Mouse (Mus musculus) embryonic facial prominence, embryonic 12.5 days (tissue): ENCODE data around the gene Mcm2. TPM values are rescaled to one million over a fixed set of nuclear protein-coding genes. Genes with fewer than 3 reads are reported as not detected.

Experiments used
- ATAC-seq: fragments of 200-750 bp; cut with Nextera tagmentation; 2 replicates; pipeline ENCODE4 v1.8.0; 2017; ENCODE audit not compliant: insufficient number of reproducible peaks, insufficient read depth, low FRiP score, low TSS enrichment
- H3K27ac ChIP-seq: fragments of 300-500 bp; sonication (generic); 2 replicates; pipeline ENCODE4 v1.5.1; 2016; ENCODE audit warnings: mild to moderate bottlenecking
- H3K27me3 ChIP-seq: fragments of 300-500 bp; sonication (generic); 2 replicates; pipeline ENCODE4 v1.6.1; 2016; ENCODE audit warnings: mild to moderate bottlenecking, moderate library complexity
- H3K36me3 ChIP-seq: fragments of 300-500 bp; sonication (generic); 2 replicates; pipeline ENCODE4 v1.6.1; 2016; ENCODE audit warnings: mild to moderate bottlenecking
- H3K4me1 ChIP-seq: fragments of 300-500 bp; sonication (generic); 2 replicates; pipeline ENCODE4 v1.6.1; 2016
- H3K4me2 ChIP-seq: fragments of 300-500 bp; sonication (generic); replicated peaks from 2 replicates; pipeline ENCODE4 v1.6.1; 2016; ENCODE audit warnings: mild to moderate bottlenecking, moderate library complexity
- H3K4me3 ChIP-seq: fragments of 300-500 bp; sonication (generic); 2 replicates; pipeline ENCODE4 v1.5.1; 2016; ENCODE audit warnings: mild to moderate bottlenecking
- H3K9ac ChIP-seq: fragments of 300-500 bp; sonication (generic); 2 replicates; pipeline ENCODE4 v1.6.1; 2016; ENCODE audit warnings: mild to moderate bottlenecking, moderate library complexity
- H3K9me3 ChIP-seq: fragments of 300-500 bp; sonication (generic); 2 replicates; pipeline ENCODE4 v1.6.1; 2016; ENCODE audit warnings: mild to moderate bottlenecking, moderate library complexity
- WGBS: fragments of 180-500 bp; shearing (Covaris S2); methylation state at CpG from one replicate; pipeline ENCODE4 v1.1.7; 2016; 5-methylcytosine and 5-hydroxymethylcytosine counted together
- polyA plus RNA-seq: library from polyadenylated mRNA; unstranded; fragments of >200 nt; fragmentation: Nextera tagmentation; extraction: Ambion mirVana; gene quantifications from 2 replicates; pipeline ENCODE4 v1.2.1, GENCODE M21; 2016

The Mcm2 gene
- polyA plus RNA-seq, 1 experiment from 2014 or later, result 169 TPM

DNA sequence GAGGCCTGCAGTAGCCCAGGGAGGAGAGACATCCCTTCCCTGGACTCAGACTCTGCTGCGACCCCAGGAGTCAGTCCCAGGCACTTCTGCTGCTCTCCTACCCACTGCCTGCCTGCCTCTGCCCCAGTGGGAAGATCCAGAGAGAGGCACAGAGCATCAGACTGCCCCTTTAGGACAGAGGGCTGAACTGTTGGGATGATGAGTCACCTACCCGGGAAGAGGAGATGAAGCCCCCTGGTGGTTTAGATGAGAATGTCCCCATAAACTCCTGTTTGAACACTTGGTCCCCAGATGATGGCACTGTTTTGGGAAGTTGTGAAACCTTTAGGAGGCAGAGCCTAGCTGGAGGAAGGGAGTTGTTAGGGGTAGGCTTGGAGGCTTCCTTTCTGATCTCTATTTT lies 37.7 kb downstream of the Mcm2 start:
- Histone ChIP-seq H3K9ac (no peak overlapping the region), H3K4me1 (no peaks in the 10 kb centered on the region), H3K9me3 (no peaks in the 10 kb centered on the region), H3K27ac (no peak overlapping the region), H3K36me3 (peaks cover 49% of the 10 kb centered on the region), H3K27me3 (no peaks in the 10 kb centered on the region), H3K4me2 (no peak overlapping the region), H3K4me3 (no peak overlapping the region)
- no peak for ATAC-seq
- 7% methylated on average over 2 of the region's 2 CpGs for WGBS

DNA sequence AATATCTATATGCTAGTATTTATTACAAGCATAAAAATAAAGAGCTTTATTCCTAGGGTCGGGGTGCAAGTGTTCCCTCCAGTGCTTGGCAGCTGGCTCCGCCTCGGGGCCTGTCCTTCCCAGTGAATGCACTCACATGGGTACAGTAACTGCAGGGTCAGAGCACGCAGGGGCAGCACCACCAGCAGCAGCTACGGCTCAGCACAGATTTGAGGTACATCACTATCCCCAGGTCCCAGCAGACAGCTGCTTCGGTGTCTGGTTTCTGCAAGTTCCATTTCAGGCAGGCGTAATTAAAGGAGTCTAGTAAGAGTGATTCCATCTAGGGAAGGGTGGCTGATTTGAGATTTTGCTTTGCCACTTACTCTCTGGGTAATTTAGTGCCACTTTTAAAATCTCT lies 40.2 kb downstream of the Mcm2 start:
- H3K4me2 ChIP-seq, result no peak overlapping the region
- no peak overlapping the region for H3K27ac ChIP-seq
- H3K27me3 ChIP-seq, result no peaks in the 10 kb centered on the region
- peaks cover 39% of the 10 kb centered on the region for H3K36me3 ChIP-seq
- 61% methylated on average over 7 of the region's 7 CpGs for WGBS
- no peaks in the 10 kb centered on the region for H3K9me3 ChIP-seq
- no peak overlapping the region for H3K4me3 ChIP-seq
- ATAC-seq, result no peak
- no peaks in the 10 kb centered on the region for H3K4me1 ChIP-seq
- H3K9ac ChIP-seq, result no peak overlapping the region

DNA sequence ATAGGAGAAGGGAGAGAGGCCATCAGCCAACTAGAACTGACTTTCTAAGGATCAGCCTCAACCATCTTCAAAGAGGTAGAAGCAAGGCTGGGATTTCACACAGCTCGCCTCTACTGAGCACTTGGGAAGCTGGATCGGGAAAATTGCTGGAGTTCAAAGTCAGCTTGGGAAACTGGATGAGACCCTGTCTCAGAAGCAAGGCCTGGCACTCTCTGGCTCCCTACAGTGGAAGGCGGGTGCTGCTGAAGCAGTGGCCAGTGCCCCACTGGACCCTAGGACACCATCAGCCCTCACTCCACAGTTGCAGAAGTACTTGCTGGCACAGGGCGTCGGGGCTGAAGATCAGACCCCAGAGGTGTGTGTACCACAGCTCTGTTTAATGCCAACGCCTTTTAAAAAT lies 40.8 kb downstream of the Mcm2 start:
- Histone ChIP-seq H3K4me2 (no peak overlapping the region), H3K4me3 (no peak overlapping the region), H3K4me1 (no peaks in the 10 kb centered on the region), H3K27me3 (no peaks in the 10 kb centered on the region), H3K9ac (no peak overlapping the region), H3K27ac (no peak overlapping the region), H3K9me3 (no peaks in the 10 kb centered on the region), H3K36me3 (peaks cover 34% of the 10 kb centered on the region)
- WGBS, result 86% methylated on average over 6 of the region's 6 CpGs
- ATAC-seq, result no peak

DNA sequence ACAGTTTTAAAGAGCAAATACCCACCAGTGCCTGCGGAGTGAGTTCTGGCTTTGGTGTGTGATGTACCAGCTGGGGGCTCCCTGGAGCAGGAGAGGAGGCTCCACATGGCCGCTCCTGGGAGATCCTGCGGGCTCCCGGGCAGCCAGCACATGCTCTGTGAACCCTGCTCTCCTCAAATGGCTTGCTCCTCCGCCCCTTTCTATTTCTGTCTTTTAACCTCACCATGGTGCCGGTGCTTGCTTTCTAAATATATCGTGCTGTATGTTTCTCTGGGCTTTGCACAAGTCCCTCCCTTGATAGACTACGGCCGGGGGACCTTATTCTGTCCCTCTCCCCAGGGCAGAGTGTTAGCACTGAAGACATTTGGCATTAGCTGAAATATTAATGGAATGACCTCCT lies 41.3 kb downstream of the Mcm2 start:
- ATAC-seq, result no peak
- H3K4me3 ChIP-seq, result no peak overlapping the region
- H3K27me3 ChIP-seq, result no peaks in the 10 kb centered on the region

DNA sequence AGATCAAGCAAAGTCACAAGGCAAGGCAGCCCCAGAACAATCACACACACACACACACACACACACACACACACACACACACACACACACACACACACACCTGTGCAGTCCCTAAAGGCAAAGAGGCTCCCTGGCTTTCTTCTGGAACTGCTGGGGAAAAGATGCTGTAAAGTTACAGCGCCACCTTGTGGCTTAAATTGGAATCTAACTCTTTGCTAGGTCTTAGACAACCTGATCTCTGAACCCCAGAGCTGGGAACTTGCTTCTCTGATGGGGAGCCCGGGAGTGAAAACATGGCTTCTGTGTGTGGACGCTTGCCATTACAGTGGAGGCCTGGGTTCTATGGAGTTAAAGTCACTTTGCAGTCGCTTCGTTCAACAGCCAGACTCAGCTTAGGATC lies 42.9 kb downstream of the Mcm2 start:
- no peak for ATAC-seq
- Histone ChIP-seq H3K27me3 (no peaks in the 10 kb centered on the region), H3K9ac (no peak overlapping the region), H3K4me3 (no peak overlapping the region), H3K9me3 (no peaks in the 10 kb centered on the region), H3K4me2 (no peak overlapping the region), H3K27ac (no peak overlapping the region), H3K36me3 (peaks cover 26% of the 10 kb centered on the region), H3K4me1 (no peaks in the 10 kb centered on the region)
- 21% methylated on average over 5 of the region's 5 CpGs for WGBS

More for the DNA sequence above, 41.3 kb downstream of the Mcm2 start:
- Histone ChIP-seq H3K36me3 (peaks cover 34% of the 10 kb centered on the region), H3K27ac (no peak overlapping the region), H3K4me2 (no peak overlapping the region), H3K9me3 (no peaks in the 10 kb centered on the region), H3K4me1 (no peaks in the 10 kb centered on the region), H3K9ac (no peak overlapping the region)
- 48% methylated on average over 9 of the region's 9 CpGs for WGBS

DNA sequence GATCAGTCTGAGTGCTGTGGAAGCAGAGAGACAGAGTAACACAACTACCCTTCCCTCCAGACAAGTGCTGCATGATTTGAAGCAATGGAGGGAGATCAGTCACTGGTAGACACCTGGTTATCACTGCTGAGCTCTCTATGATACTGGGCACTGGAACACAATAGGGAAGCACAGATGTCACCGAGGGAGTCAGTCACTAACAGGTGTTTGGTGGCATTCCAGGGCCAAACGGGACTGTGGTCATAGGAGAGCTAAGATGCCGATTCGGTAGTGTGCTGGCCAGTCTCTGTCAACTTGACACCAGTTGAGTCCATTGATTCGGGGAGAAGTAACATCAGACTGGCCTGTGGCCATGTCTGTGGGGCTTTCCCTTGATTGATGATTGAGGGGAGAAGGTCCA lies 44.1 kb downstream of the Mcm2 start:
- no peak overlapping the region for H3K27ac ChIP-seq
- WGBS, result 74% methylated on average over 5 of the region's 5 CpGs
- H3K4me3 ChIP-seq, result no peak overlapping the region
- H3K4me2 ChIP-seq, result no peak overlapping the region
- peaks cover 17% of the 10 kb centered on the region for H3K36me3 ChIP-seq
- no peak overlapping the region for H3K9ac ChIP-seq
- H3K9me3 ChIP-seq, result no peaks in the 10 kb centered on the region
- H3K27me3 ChIP-seq, result no peaks in the 10 kb centered on the region
- H3K4me1 ChIP-seq, result no peaks in the 10 kb centered on the region
- ATAC-seq, result no peak

DNA sequence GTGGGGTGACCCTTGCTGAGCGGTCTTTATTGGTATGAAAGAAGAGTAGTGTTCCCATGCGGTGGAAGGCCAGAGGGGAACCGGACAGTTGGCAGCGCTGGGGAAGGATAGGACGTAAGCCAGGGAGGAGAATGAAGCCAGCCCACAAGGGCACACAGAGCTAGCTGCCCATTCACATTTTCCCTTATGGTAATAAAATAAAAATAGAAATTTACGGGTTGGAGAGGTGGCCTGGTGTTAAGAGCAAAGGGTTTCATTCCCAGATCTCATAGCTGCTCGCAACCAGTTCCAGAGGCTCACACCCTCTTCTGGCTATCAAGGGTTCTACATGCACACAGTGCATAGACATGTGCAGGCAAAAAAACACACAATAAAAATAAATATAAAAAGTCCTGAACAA lies 48.5 kb downstream of the Mcm2 start:
- Histone ChIP-seq H3K4me1 (no peaks in the 10 kb centered on the region), H3K27ac (no peak overlapping the region), H3K9me3 (no peaks in the 10 kb centered on the region), H3K27me3 (no peaks in the 10 kb centered on the region), H3K36me3 (peaks cover 28% of the 10 kb centered on the region), H3K4me2 (no peak overlapping the region), H3K4me3 (no peak overlapping the region), H3K9ac (no peak overlapping the region)
- no peak for ATAC-seq
- 89% methylated on average over 7 of the region's 7 CpGs for WGBS

DNA sequence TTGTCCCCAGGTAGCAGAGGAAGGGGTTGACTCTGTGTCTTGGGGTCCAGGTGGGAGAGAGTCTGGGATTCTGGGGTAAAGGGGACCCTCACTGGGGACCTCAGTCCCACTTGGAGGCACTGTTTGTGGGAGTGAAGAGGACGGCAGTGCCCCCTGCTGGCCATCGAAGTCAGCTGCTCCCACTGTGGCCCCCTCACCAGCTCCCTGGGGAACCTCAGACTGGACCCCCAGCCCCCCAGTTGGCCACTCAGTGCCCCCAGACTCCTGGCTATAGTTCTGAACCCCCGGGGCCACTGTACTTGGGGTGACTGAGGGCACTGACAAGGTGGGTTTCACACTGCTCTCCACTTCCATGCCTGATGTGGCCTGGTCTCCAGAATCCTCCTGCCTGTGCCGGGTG lies 49.3 kb downstream of the Mcm2 start:
- H3K9ac ChIP-seq, result no peak overlapping the region
- H3K4me3 ChIP-seq, result no peak overlapping the region
- 55% methylated on average over 4 of the region's 4 CpGs for WGBS
- peaks cover 23% of the 10 kb centered on the region for H3K36me3 ChIP-seq
- no peaks in the 10 kb centered on the region for H3K27me3 ChIP-seq
- ATAC-seq, result 0 out of 2 replicates have a peak, but pooled peaks have one; percentile 19
- no peak overlapping the region for H3K4me2 ChIP-seq
- no peak overlapping the region for H3K27ac ChIP-seq
- H3K4me1 ChIP-seq, result no peaks in the 10 kb centered on the region
- H3K9me3 ChIP-seq, result no peaks in the 10 kb centered on the region

DNA sequence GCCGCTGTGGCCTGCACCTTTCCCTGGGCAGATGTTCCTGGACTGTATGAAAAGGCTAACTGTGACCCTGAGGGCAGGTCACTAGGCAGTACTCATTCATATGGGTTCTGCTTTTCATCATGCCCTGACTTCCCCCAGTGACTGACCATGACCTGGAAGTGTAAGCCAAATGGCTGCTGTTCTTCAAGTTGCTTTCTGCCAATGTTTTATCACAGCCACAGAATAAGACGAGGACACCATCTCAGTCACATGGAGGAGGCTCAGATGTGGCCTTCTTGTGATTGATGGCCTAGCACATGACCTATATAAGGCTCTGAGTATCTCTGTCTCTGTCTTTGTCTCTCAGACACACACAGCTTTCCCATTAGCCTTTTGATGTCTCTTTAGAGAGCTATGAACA lies 51.0 kb downstream of the Mcm2 start:
- no peak overlapping the region for H3K4me3 ChIP-seq
- peaks cover 6% of the 10 kb centered on the region for H3K4me1 ChIP-seq
- no peak overlapping the region for H3K9ac ChIP-seq
- no peaks in the 10 kb centered on the region for H3K27me3 ChIP-seq
- H3K4me2 ChIP-seq, result no peak overlapping the region
- ATAC-seq, result no peak
- WGBS, result 54% methylated on average over 2 of the region's 2 CpGs
- H3K36me3 ChIP-seq, result peaks cover 23% of the 10 kb centered on the region
- no peaks in the 10 kb centered on the region for H3K9me3 ChIP-seq
- H3K27ac ChIP-seq, result no peak overlapping the region

DNA sequence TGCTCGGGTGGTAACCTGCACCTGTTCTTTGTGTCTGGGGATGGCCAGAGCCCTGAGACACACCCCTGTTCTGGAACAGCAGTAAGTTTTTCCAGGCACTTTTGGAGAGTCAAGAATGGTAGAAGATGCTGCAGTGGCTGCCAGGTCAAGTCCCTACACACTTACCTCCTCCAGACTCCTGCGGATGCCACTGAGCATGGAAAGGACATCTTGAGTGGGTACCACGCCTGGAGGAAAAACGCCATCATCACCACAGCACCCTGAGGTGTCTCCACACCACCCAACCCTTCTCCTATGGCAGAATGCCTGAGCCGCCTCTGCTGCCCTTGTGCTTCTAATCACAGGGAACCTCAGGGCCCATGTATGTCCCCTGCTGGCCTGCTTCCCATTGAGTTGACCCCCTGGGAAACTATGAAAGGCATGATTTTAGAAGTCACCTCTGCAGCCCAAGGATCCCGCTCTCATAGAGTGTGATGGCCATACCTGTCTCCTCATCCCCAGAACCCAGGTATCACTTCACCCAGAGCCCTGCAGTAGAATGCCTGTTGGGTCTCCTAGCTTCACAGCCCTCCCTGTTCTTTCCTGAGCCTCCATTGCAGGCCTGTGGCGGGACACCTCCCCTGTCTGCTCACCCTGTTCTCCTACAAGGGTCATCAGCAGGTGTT lies 53.5 kb downstream of the Mcm2 start:
- no peak overlapping the region for H3K9ac ChIP-seq
- WGBS, result 78% methylated on average over 7 of the region's 7 CpGs
- no peaks in the 10 kb centered on the region for H3K27me3 ChIP-seq
- H3K27ac ChIP-seq, result no peak overlapping the region
- no peaks in the 10 kb centered on the region for H3K9me3 ChIP-seq
- H3K36me3 ChIP-seq, result peaks cover 16% of the 10 kb centered on the region
- ATAC-seq, result no peak
- H3K4me2 ChIP-seq, result no peak overlapping the region
- peaks cover 16% of the 10 kb centered on the region for H3K4me1 ChIP-seq
- H3K4me3 ChIP-seq, result no peak overlapping the region

DNA sequence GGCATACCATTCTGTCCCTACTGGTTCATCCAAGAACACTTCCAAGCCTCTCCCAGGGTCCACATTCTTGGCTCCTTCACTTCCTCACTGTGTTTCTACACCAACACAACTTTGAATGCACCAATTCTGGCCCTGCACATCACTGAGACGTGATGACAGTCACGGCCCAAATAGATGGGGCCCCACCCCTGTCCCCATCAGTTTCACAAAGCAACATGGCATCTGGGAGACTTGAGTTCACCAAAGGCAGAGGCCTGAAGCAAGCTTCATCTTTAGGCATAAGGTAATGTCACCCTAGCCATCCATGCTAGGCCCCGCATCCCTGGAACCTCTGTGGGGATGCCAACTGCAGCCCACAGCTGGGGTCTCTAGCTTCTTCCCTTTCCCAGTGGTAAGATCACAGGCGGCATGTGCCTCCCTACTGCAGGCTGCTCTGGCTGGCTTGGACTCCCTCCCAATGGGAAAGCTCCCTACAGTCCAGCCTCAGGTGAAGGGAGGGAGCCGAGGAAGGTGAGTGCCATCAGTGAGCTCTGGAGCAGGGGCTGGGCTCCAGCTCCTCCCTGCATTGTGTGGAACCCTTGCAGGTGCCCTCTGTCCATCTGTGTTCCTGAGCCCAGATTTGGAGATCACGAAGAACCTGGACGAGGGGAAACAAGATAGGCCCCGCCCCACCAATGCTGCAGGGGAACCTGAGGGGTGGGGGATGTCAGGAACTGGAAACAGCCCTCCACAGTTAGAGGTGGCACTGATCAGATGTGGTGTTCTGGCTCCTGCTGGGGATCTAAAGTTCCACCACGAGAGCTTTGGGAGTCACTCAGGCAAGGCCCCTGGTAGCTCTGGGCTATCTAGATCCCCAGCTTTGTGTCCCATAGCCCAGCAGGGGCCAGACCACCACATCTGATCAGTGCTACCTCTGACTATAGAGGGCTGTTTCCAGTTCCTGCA lies 54.5 kb downstream of the Mcm2 start:
- 74% methylated on average over 9 of the region's 9 CpGs for WGBS
- no peaks in the 10 kb centered on the region for H3K9me3 ChIP-seq
- no peak overlapping the region for H3K9ac ChIP-seq
- H3K4me1 ChIP-seq, result peaks cover 16% of the 10 kb centered on the region
- no peak overlapping the region for H3K4me2 ChIP-seq
- ATAC-seq, result no peak
- H3K4me3 ChIP-seq, result no peak overlapping the region
- peaks cover 15% of the 10 kb centered on the region for H3K36me3 ChIP-seq
- no peak overlapping the region for H3K27ac ChIP-seq
- no peaks in the 10 kb centered on the region for H3K27me3 ChIP-seq

DNA sequence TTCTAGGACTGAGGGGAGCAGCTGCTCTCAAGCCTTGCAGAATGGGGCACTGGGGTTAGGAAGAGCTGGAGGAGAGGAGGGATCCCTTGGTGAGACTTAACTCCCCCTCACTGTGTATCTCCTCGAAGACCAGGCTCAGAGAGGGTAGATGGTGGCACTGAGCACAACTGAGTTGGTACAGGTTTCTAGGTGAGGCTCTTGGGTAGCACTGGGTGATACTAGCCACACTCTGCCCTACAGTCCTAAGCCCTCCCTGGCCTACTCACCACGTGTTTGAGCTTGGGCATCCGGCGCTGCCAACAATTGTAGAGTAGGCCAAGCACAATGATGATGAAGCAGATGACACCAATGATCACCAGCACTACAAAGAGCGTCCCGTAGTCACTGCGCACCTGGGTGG lies 55.3 kb downstream of the Mcm2 start:
- ATAC-seq, result no peak
- H3K9me3 ChIP-seq, result no peaks in the 10 kb centered on the region
- H3K36me3 ChIP-seq, result peaks cover 17% of the 10 kb centered on the region
- H3K4me2 ChIP-seq, result peak overlapping the region; percentile 88
- peak overlapping the region; percentile 72 for H3K9ac ChIP-seq
- H3K4me3 ChIP-seq, result peak overlapping the region; percentile 88
- 0 out of 2 replicates have a peak overlapping the region, but pooled peaks have one; percentile 80 for H3K27ac ChIP-seq
- 70% methylated on average over 7 of the region's 7 CpGs for WGBS
- H3K4me1 ChIP-seq, result peaks cover 16% of the 10 kb centered on the region
- no peaks in the 10 kb centered on the region for H3K27me3 ChIP-seq
